ENCODE assay signal across 9 mouse cellular contexts in the genomic region with DNA sequence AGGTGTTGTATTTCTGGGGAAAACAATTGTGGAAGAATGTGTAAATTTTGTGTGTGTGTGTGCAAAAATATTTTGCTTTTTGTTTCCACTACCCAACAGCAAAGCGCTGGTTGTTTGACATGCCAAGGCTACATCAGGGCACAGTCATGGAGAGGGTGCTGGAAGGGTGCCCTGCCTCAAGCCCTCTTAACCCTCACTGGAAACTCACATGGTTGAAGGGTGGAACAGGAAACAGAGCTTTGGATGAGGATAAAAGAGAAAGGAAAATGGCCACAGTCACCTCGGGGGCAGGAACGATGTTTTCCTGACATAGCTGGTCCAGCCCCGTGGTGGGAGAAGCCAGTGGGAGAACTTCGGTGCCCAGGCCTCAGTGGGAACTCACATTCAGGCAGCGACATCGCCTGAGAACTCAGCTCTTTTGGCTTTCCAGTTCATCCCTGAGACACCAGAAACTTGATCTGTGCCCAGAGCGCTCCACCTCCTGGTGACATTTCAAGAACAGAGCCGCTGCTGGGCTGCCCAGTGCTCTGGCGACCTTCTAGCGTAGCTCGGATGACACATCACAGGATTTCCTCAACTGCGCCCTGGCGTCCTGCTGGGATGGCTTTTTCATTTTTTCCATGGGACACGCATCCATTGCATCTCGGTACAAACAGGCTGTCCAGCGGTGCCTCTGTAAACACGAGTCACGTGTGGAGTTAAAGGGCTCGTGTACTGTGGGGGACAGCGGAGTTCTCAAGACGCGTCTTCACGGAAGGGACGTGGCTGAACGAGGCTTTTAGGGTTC. TPM values are rescaled to one million over a fixed set of nuclear protein-coding genes. Genes with fewer than 3 reads are reported as not detected.
A peak's percentile ranks its signal among the peaks of the same experiment; 100 is the strongest.
DNase-seq lines count a peak whose midpoint lies in the region; ATAC-seq and TF ChIP-seq lines count a peak whose summit lies in the region.
"Had no signal": no experiment of that assay in that cellular context is flagged by ENCODE, and none has a peak within 500 bp of the region (broad histone marks: within the 10 kb centered on the region; RNA-seq: fewer than 3 reads in every experiment).

No protein-coding gene starts in this region.

- H3K36me3 ChIP-seq in megakaryocyte, embryonic 14.5 days (replicated peaks; ENCODE audit: low read length): no peaks in the 10 kb centered on the region
- H3K36me3 ChIP-seq in heart, adult 2 months (ENCODE audit: control insufficient read depth, insufficient read depth, low read length): no peaks in the 10 kb centered on the region
- H3K36me3 ChIP-seq in lung, embryonic 14.5 days (ENCODE audit: insufficient read depth): no peaks in the 10 kb centered on the region
- no peaks in the 10 kb centered on the region for H3K36me3 ChIP-seq in small intestine, adult 2 months (ENCODE audit: control insufficient read depth, insufficient read depth, low read length)

- 0 out of 2 replicates have a peak, but pooled peaks have one; percentile 54 for TF ChIP-seq EP300 in heart, adult 2 months (IDR thresholded peaks at IDR 0.05; ENCODE audit: insufficient read depth, low read depth, low read length)

- H3K4me1 ChIP-seq in megakaryocyte, embryonic 14.5 days: peaks cover 56% of the 10 kb centered on the region
- peaks cover 3% of the 10 kb centered on the region; the same call in 1 of the 2 replicates for H3K4me1 ChIP-seq in heart, adult 2 months (ENCODE audit: control insufficient read depth, insufficient read depth, low read length)
- 0 out of 2 replicates have a peak, but pooled peaks cover 6% of the 10 kb centered on the region for H3K4me1 ChIP-seq in lung, embryonic 14.5 days (ENCODE audit: insufficient read depth)
- peaks cover 28% of the 10 kb centered on the region; the same call in 1 of the 2 replicates for H3K4me1 ChIP-seq in small intestine, adult 2 months (ENCODE audit: control insufficient read depth, insufficient read depth, insufficient read length, low read length)

- DNase-seq in heart, adult 2 months: peak; percentile 58 to 63
- peak; percentile 64 for DNase-seq in kidney, adult 18-20 months
- DNase-seq in lung, embryonic 14.5 days: peak; percentile 70
- DNase-seq in spleen, postnatal 14 days (ENCODE audit: low spot score in 2 of 2): no peak

- TF ChIP-seq POLR2A in heart, adult 2 months (IDR thresholded peaks at IDR 0.05; ENCODE audit: insufficient read depth, low read depth, low read length): no peak
- no peak for TF ChIP-seq POLR2A in small intestine, adult 2 months (IDR thresholded peaks at IDR 0.05; ENCODE audit: low read depth, low read length)

- no peaks in the 10 kb centered on the region for H3K79me2 ChIP-seq in heart, adult 2 months (replicated peaks; ENCODE audit: control insufficient read depth, insufficient read depth, low read length)

- no peak for ATAC-seq in megakaryocyte, adult 5-6 weeks (ENCODE audit: poor library complexity, severe bottlenecking)
- peak; percentile 68 for ATAC-seq in lung, embryonic 14.5 days (ENCODE audit: insufficient read depth)
- no peak for ATAC-seq in erythroblast, adult 5-6 weeks (replicated peaks; ENCODE audit: low FRiP score, poor library complexity, severe bottlenecking)

- H3K4me2 ChIP-seq in lung, embryonic 14.5 days: peak overlapping the region; percentile 58

- intact Hi-C loops in heart, adult 2 months (cut with DNase I): loop anchor here (10.0 kb wide), 1 partner anchor 64 kb away; no protein-coding TSS in a partner anchor

- 16% methylated on average over 26 of the region's 26 CpGs for WGBS in heart, adult 2 months
- WGBS in lung, embryonic 14.5 days: 28% methylated on average over 26 of the region's 26 CpGs
- 54% methylated on average over 26 of the region's 26 CpGs for WGBS in small intestine, adult 2 months

- peaks cover 21% of the 10 kb centered on the region for H3K27me3 ChIP-seq in megakaryocyte, embryonic 14.5 days (replicated peaks)
- no peaks in the 10 kb centered on the region for H3K27me3 ChIP-seq in heart, adult 2 months (ENCODE audit: control insufficient read depth, insufficient read depth, low read length)
- no peaks in the 10 kb centered on the region for H3K27me3 ChIP-seq in lung, embryonic 14.5 days (ENCODE audit: insufficient read depth, low read length)
- no peaks in the 10 kb centered on the region for H3K27me3 ChIP-seq in small intestine, adult 2 months (ENCODE audit: control insufficient read depth, insufficient read depth, low read length)

- peak; percentile 53 for TF ChIP-seq CTCF in heart, adult 2 months (IDR thresholded peaks at IDR 0.05)
- TF ChIP-seq CTCF in lung, embryonic 14.5 days (IDR thresholded peaks at IDR 0.05; ENCODE audit: low read depth): peak; percentile 19; the same call in 1 of the 2 replicates
- TF ChIP-seq CTCF in small intestine, adult 2 months (IDR thresholded peaks at IDR 0.05; ENCODE audit: extremely low read depth, insufficient read length, insufficient replicate concordance, low read depth, low read length): no peak

- H3K27ac ChIP-seq in heart, adult 2 months: peak overlapping the region; percentile 42; the same call in 1 of the 2 replicates
- no peak overlapping the region for H3K27ac ChIP-seq in lung, embryonic 14.5 days (ENCODE audit: low read depth)
- 0 out of 2 replicates have a peak overlapping the region, but pooled peaks have one; percentile 36 for H3K27ac ChIP-seq in small intestine, adult 2 months (ENCODE audit: insufficient read depth, low read depth, low read length)
- H3K27ac ChIP-seq: macrophage had no signal

- H3K9me3 ChIP-seq in megakaryocyte, embryonic 14.5 days: no peaks in the 10 kb centered on the region
- no peaks in the 10 kb centered on the region for H3K9me3 ChIP-seq in lung, embryonic 14.5 days (ENCODE audit: low read depth, low read length)

- H3K4me3 ChIP-seq in megakaryocyte, embryonic 14.5 days (replicated peaks): peak overlapping the region; percentile 81
- H3K4me3 ChIP-seq in heart, adult 2 months: peak overlapping the region; percentile 36
- peak overlapping the region; percentile 14; the same call in 1 of the 2 replicates for H3K4me3 ChIP-seq in lung, embryonic 14.5 days (ENCODE audit: low read depth, low read length)
- H3K4me3 ChIP-seq in small intestine, adult 2 months (ENCODE audit: low read depth, low read length): peak overlapping the region; percentile 18

- peak overlapping the region; percentile 17; the same call in 1 of the 2 replicates for H3K9ac ChIP-seq in heart, adult 2 months (ENCODE audit: low read depth, low read length)
- H3K9ac ChIP-seq in lung, embryonic 14.5 days: peak overlapping the region; percentile 16; the same call in 1 of the 2 replicates

RNA-seq across cellular contexts. Expression of a gene that starts 6.8 kb away (rescaled TPM):
- polyA plus RNA-seq in megakaryocyte, embryonic 14.5 days (2012; ENCODE audit: insufficient read depth, low replicate concordance): 0.07 TPM in 1 of 2 replicates, not detected in the other
- 0.13 and 0.57 TPM in 2 replicates for total RNA-seq in megakaryocyte, adult 5-6 weeks (2015)
- total RNA-seq in megakaryocyte, adult 5-6 weeks (2017): 0.59 and 1.6 TPM in 2 replicates
- 10 to 100 TPM; 32.4 to 41.5 TPM for total RNA-seq in heart, adult 2 months (2021)
- polyA plus RNA-seq in heart, adult 2 months (2012; rRNA removed): 10.7 and 23.3 TPM in 2 replicates
- 4.4 and 4.9 TPM in 2 replicates for polyA plus RNA-seq in lung, embryonic 14.5 days (2014; fragmentation: Nextera tagmentation; extraction: Ambion mirVana)
- polyA plus RNA-seq in small intestine, adult 2 months (2012; rRNA removed): 8.9 and 15.2 TPM in 2 replicates
- 0.42 TPM in 1 of 2 replicates, not detected in the other for total RNA-seq in erythroblast, adult 5-6 weeks (2015; ENCODE audit: low replicate concordance)
- total RNA-seq in erythroblast, adult 5-6 weeks (2017; ENCODE audit: low replicate concordance): 0.17 TPM in 1 of 2 replicates, not detected in the other

Comparison
In these comparisons a context has a peak if more than half of its experiments do, and no peak if none do; other contexts are left out.
1. H3K4me3 ChIP-seq: peak in every context shown above with its lines; median percentile 81 in megakaryocyte, embryonic 14.5 days; 36 in heart, adult 2 months; 18 in small intestine, adult 2 months; 14 in lung, embryonic 14.5 days.
2. DNase-seq: peak in heart, adult 2 months (2 of 2), kidney, adult 18-20 months (single experiment) and lung, embryonic 14.5 days (single experiment); none in spleen, postnatal 14 days (0 of 2).